Mouse (Mus musculus) erythroblast, embryonic 14.5 days (primary cell): ENCODE measurements around the gene Gdpd3. TPM values are rescaled to one million over a fixed set of nuclear protein-coding genes. Genes with fewer than 3 reads are reported as not detected.
A peak's percentile ranks its signal among the peaks of the same experiment; 100 is the strongest.

Source experiments
- H3K27me3 ChIP-seq: 2 replicates; pipeline ENCODE4 v1.6.1; 2012; ENCODE audit warnings: inconsistent platforms; ENCODE audit not compliant: control insufficient read depth
- H3K36me3 ChIP-seq: 2 replicates; pipeline ENCODE4 v1.6.1; 2012; ENCODE audit warnings: mild to moderate bottlenecking, inconsistent platforms; ENCODE audit not compliant: control insufficient read depth
- H3K4me1 ChIP-seq: 2 replicates; pipeline ENCODE4 v1.6.1; 2012; ENCODE audit warnings: inconsistent platforms; ENCODE audit not compliant: control insufficient read depth
- H3K4me3 ChIP-seq: replicated peaks from 2 replicates; pipeline ENCODE3; 2012; ENCODE audit warnings: moderate library complexity, mild to moderate bottlenecking, inconsistent platforms
- H3K9me3 ChIP-seq: 2 replicates; pipeline ENCODE4 v1.6.1; 2012; ENCODE audit warnings: low read length, inconsistent platforms, mixed read lengths; ENCODE audit not compliant: control insufficient read depth
- GATA1 ChIP-seq: IDR thresholded peaks from 2 replicates; pipeline ENCODE4 v1.6.1; 2012; ENCODE audit warnings: low read length, inconsistent platforms, mixed read lengths
- TAL1 ChIP-seq: IDR thresholded peaks from 3 replicates; pipeline ENCODE4 v1.6.1; 2012; ENCODE audit warnings: low read length, inconsistent platforms, mixed read lengths
- polyA plus RNA-seq: library from polyadenylated mRNA; stranded (reverse); fragments of >175 nt; gene quantifications from 2 replicates; pipeline ENCODE4 v1.2.3, GENCODE M21; 2012

Gene Gdpd3
- polyA plus RNA-seq, 1 experiment = 0.36 TPM

DNA sequence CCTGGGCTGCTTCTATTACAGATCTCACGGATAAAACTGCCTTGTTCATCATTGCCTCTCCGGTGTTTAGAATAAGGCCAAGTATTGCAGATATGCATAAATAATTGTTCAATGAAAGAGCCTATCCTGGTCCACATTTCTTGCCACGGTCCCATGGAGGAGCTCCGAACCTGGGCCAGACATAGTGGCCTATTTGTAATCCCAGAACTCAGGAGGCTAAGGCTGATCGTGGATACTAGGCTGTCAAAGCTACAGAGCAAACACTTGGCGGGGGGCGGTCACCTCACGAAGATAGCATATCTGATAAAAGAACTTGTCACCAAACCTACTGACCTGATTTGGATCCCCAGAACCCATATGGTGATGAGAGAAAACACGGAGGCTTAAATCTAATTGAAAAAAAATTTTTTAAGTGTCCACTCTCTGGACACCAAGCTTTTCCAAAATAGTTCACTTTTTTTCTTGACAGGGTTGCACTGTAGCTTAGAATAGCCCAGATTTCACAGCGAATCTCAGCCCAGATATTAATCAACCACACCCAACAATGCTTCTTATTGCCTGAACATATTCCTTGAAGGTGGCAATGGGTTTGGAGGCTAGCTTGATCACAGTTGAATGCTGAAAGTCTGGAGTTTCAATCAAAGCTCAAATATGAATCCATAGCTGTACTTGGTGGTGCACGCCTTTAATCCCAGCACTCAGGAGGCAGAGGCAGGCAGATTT lies 26.7 kb downstream of the Gdpd3 start:
- Histone ChIP-seq H3K4me3 (peak overlapping the region; percentile 85), H3K27me3 (no peaks in the 10 kb centered on the region), H3K4me1 (peaks cover 72% of the 10 kb centered on the region), H3K9me3 (no peaks in the 10 kb centered on the region), H3K36me3 (peaks cover 64% of the 10 kb centered on the region)
- no peak for TF ChIP-seq TAL1
- TF ChIP-seq GATA1 = no peak

DNA sequence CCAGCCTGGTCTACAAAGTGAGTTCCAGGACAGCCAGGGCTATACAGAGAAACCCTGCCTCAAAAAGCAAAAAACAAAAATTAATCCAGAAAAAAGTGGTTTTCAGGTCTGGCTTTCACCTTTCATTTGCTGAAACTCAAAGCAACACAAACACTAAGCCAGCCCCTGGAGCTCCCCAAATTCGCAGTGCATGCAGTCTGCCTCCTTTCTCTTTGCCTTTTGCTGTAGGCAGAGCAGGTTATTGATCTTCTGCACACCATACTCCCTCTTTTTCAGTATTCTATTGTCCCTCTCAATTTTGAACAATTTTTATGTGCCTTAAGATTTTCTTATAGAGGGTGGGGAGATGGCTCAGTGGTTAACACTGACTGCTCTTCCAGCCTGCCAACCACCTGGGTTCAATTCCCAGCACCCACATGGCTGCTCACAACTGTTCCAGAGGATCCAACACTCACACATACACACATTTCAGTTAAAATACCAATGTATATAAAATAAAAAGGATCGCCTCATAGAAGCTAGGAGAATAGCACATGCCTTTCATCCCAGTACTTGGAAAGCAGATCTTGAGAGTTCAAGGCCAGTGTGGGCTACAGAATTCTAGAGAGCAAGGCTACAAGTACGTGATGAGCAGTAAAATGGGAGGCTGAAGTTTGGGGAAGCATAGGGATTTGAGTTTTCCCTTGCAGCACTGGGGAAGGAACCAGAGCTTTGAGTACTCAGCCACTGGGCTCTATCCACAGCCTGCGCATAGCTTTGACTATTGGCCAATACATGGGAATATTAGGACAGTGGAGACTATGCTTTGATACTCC lies 27.5 kb downstream of the Gdpd3 start:
- Histone ChIP-seq H3K4me1 (peaks cover 80% of the 10 kb centered on the region), H3K36me3 (peaks cover 56% of the 10 kb centered on the region), H3K27me3 (no peaks in the 10 kb centered on the region), H3K4me3 (no peak overlapping the region), H3K9me3 (no peaks in the 10 kb centered on the region)
- TF ChIP-seq TAL1 = no peak
- TF ChIP-seq GATA1 = no peak

DNA sequence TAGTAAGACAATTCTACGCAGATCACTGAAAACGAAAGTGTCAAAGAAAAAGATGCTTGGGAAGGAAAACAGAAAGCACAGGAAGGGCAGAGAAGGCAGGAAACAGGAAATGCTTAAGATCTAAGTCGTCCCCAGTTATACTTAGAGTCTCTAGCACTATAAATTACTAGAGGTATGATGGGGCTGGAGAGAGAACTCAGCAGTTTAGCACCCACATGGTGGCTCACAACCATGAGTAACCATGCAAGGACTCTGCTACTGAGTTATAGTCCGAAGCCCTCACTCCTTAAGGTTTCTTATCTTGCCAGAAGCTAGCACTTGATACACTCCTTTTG lies 28.1 kb downstream of the Gdpd3 start:
- Histone ChIP-seq H3K9me3 (no peaks in the 10 kb centered on the region), H3K36me3 (peaks cover 50% of the 10 kb centered on the region), H3K4me1 (peaks cover 82% of the 10 kb centered on the region), H3K4me3 (no peak overlapping the region), H3K27me3 (no peaks in the 10 kb centered on the region)
- no peak for TF ChIP-seq TAL1
- TF ChIP-seq GATA1 = no peak

DNA sequence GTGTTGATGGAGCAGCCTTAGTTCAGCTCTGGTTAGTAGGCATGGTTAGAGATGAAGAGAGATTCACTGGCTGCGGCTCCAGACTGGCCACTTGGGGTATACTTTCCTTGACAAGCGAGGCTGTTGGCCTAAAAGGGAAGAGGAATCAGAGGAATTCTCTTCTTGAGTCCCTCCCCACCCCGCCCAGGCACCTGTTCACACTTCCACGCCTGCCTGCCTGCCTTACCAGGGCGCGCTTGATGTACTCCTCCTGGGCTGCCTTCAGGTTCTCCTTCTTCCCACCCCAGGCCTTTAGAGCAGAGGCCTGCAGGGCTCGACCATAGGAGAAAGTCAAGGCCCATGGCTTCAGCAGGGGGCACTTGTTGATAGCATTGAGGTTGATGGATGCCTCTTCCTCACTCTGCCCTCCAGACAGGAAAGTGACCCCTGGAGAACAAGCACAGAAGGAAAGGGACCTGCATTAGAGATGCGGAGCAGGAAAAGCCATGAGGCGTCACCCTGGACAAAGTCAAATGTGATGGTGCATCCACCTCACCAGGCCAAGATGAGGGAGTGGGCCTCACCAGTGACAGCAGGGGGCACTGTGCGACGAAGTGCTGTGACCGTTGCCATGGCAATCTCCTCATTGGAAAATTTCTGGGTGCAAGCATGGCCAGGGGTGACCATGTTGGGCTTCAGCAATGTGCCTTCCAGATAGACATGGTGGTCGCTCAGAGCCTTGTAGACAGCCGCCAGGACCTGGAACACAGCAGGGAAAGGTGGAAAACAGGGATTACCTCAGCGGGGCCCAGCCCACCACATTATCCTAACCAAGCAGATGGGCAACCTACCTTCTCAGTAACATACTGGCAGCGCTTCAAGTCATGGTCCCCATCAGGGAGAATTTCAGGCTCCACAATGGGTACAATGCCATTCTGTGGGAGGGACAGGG lies 29.5 kb downstream of the Gdpd3 start:
- TF ChIP-seq TAL1 = no peak
- no peak for TF ChIP-seq GATA1
- no peak overlapping the region for H3K4me3 ChIP-seq
- no peaks in the 10 kb centered on the region for H3K9me3 ChIP-seq
- peaks cover 89% of the 10 kb centered on the region for H3K4me1 ChIP-seq
- peaks cover 38% of the 10 kb centered on the region for H3K36me3 ChIP-seq
- H3K27me3 ChIP-seq = no peaks in the 10 kb centered on the region

DNA sequence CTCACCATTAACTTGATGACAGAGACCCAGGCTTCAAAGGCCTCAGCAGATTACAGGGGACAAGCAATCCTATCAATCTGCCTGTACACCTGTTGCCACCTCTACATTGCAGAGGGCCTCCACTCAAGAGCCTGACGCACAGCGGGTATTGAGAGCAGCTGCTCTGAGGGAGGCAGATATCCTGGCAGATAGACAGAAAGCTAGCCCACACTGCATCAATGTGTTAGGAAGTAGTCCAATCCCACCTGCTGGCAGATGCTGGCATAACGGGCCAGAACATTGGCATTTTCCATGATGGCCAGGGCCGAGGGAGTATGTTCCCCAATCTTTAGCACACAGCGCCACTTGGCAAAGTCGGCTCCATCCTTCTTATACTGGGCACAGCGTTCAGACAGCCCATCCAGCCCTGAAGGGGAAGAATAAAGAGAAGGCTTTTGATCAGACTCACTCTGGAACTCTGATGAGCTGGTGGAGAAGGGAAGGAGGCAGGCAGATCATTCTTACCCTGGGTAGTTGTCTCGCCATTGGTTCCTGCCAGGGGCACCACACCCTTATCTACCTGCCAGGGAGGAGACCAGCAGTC lies 30.3 kb downstream of the Gdpd3 start:
- peak overlapping the region; percentile 90 for H3K4me3 ChIP-seq
- TF ChIP-seq TAL1 (no peak), GATA1 (no peak)
- H3K9me3 ChIP-seq = no peaks in the 10 kb centered on the region
- peaks cover 86% of the 10 kb centered on the region for H3K4me1 ChIP-seq
- H3K36me3 ChIP-seq = peaks cover 33% of the 10 kb centered on the region
- H3K27me3 ChIP-seq = no peaks in the 10 kb centered on the region

DNA sequence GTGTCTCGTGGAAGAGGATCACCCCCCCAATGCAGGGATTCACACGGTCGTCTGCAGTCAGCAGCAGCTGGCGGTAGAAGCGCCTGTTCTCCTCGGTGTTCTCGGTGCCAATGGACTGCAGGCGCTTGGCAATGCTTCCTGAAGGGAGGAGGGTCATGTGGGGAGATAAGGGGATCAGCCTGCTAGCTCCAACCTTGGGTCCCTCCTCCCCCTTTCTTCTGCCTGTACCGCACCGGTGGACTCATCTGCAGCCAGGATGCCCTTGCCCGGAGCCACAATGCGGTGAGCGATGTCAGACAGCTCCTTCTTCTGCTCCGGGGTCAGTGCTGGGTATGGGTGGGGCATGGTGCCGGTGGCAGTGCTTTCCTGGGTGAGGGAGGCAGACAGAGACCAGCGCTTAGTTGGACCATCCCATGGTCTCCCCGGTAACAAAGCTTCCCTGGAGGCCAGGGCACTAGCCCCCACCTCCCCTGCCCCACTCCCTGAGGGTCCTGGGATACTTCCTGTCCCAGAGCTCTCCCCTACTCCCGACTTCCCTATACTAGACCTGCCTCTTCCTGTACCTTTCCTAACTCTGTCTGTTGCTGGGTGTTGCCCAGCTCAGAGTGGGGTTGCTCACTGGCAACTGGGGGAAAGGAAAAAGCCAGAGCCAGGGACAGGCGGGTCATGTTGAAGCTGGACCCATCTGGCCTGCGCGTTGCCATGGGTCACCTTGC lies 31.4 kb downstream of the Gdpd3 start, which contains the start of gene Fam57b:
Gene Fam57b, plus strand, starts transcription at position 258 of the 716 bp plus-strand sequence.
- H3K4me3 ChIP-seq = peak within 1 kb of the TSS; percentile 90
- TF ChIP-seq TAL1 (no peak), GATA1 (no peak)
- H3K36me3 ChIP-seq = peaks cover 38% of the 10 kb centered on the region
- H3K27me3 ChIP-seq = no peaks in the 10 kb centered on the region
- no peaks in the 10 kb centered on the region for H3K9me3 ChIP-seq
- H3K4me1 ChIP-seq = peaks cover 88% of the 10 kb centered on the region

GRCm38 (mm10) chr7:126798127-126799049 lies 32.3 kb downstream of the Gdpd3 start:
- H3K36me3 ChIP-seq = peaks cover 40% of the 10 kb centered on the region
- peak overlapping the region; percentile 90 for H3K4me3 ChIP-seq
- H3K4me1 ChIP-seq = peaks cover 86% of the 10 kb centered on the region
- TF ChIP-seq GATA1 (no peak; the same call in 1 of the 2 replicates), TAL1 (no peak)
- no peaks in the 10 kb centered on the region for H3K9me3 ChIP-seq
- H3K27me3 ChIP-seq = no peaks in the 10 kb centered on the region
